Mouse (Mus musculus) MEL (cell line): ENCODE measurements around the gene Ahsa1.

Experiments
- CHD1 ChIP-seq: IDR thresholded peaks from 2 replicates; pipeline ENCODE4 v1.6.1; 2012; ENCODE audit warnings: low read depth, mild to moderate bottlenecking, inconsistent platforms, low read length, improper control_type of control experiment
- CTCF ChIP-seq, 3 experiments: IDR thresholded peaks in 2 of 3; conservative IDR thresholded peaks in 1 of 3; 2 replicates each; pipeline ENCODE4 v1.5.1; 2011 to 2012; ENCODE audit warnings: low read length in 3 of 3, low read depth in 2 of 3, mild to moderate bottlenecking in 2 of 3, improper control_type of control experiment in 1 of 3, inconsistent platforms in 1 of 3, mixed read lengths in 1 of 3, moderate library complexity in 1 of 3; ENCODE audit not compliant: control insufficient read depth in 1 of 3, insufficient read depth in 1 of 3, poor library complexity in 1 of 3, severe bottlenecking in 1 of 3
- MYC ChIP-seq: IDR thresholded peaks from 2 replicates; pipeline ENCODE4 v1.6.1; 2011; ENCODE audit warnings: low read depth, mild to moderate bottlenecking, low read length, improper control_type of control experiment, moderate library complexity
- SIN3A ChIP-seq: IDR thresholded peaks from 2 replicates; pipeline ENCODE4 v1.6.1; 2012; ENCODE audit warnings: low read length, improper control_type of control experiment, inconsistent platforms

DNA sequence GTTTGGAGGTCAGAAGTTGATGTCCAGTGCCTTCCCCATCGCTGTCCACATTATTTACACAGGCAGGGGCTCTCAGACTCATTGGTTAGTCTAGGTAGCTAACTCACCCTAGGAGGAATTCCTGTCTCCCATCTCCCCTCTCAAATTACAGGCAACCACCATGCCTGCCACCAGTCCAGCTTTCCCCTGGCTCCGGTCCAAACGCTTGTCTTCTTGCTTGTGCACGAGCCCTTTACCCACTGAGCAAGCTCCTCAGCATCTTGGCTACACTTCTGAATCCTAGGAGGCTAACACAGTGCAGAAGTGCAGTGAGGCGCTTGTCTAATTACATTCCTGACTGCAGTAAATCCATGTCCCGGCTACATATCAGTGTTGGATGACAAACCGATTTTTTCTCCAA is 46.9 kb upstream of the Ahsa1 start:
- TF ChIP-seq CTCF (IDR thresholded peaks at IDR 0.05 in 2 of 3, conservative IDR thresholded peaks at IDR 0.05 in 1 of 3; ENCODE audit: control insufficient read depth in 1 of 3, insufficient read depth in 1 of 3, low read depth in 2 of 3, low read length in 3 of 3, poor library complexity in 1 of 3, severe bottlenecking in 1 of 3): no peak
- TF ChIP-seq CHD1: no peak
- no peak for TF ChIP-seq SIN3A
- no peak for TF ChIP-seq MYC
